ENCODE assay signal across 13 mouse cellular contexts in the genomic region with DNA sequence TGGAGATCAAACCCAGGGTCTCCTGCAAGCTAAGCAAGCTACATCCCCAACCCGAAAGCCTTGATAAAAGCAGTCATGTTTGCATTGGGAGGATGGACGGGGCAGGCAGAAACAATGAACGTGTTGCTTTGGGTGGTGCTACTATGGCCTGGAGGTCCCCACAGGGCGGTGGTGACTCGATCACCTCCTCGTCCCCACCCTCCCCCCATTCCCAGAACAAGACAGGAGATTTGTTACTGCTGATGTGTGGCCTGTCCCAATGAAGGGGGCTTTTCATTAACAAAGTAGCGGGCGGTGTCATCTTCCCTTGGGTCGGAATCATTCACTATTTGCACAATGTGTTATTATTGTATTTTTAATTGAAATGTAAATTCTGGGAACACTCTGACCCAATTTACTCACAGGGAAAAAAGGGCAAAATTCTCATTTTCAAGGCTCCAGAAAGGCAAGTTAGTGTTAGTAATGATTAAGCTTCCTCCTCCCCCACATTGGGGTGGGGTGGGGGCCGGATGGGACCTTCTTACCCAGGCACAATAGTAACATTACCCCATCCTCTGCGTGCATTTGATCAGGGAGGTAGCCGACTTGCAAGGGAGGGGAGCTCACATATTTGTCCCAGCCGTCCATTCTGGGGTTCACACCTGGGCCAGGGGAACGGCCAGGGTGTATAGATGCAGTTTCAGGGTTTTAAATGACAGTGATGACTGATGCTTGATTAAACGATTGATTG. TPM values are rescaled to one million over a fixed set of nuclear protein-coding genes. Genes with fewer than 3 reads are reported as not detected.
"Had no signal": no experiment of that assay in that cellular context is flagged by ENCODE, and none has a peak within 500 bp of the region (broad histone marks: within the 10 kb centered on the region; RNA-seq: fewer than 3 reads in every experiment).

No protein-coding gene starts in this region.

- H3K36me3 ChIP-seq: limb, embryonic 15.5 days; liver, embryonic 12.5 days; midbrain, embryonic 12.5 days; neural tube, embryonic 13.5 days had no signal

- H3K4me3 ChIP-seq: limb, embryonic 15.5 days; liver, embryonic 12.5 days; megakaryocyte, embryonic 14.5 days; midbrain, embryonic 12.5 days; neural tube, embryonic 13.5 days had no signal

- H3K27ac ChIP-seq: limb, embryonic 15.5 days; liver, embryonic 12.5 days; midbrain, embryonic 12.5 days; neural tube, embryonic 13.5 days had no signal

- H3K4me1 ChIP-seq: liver, embryonic 12.5 days; megakaryocyte, embryonic 14.5 days; neural tube, embryonic 13.5 days had no signal

- H3K27me3 ChIP-seq: limb, embryonic 15.5 days; liver, embryonic 12.5 days; megakaryocyte, embryonic 14.5 days; neural tube, embryonic 13.5 days had no signal

- DNase-seq: lung, embryonic 14.5 days; lung, postnatal 10 days; lung, postnatal 4 days; right cerebral cortex, postnatal 4 days; spleen, adult 18-20 months; thymus, adult 18-20 months; thymus, postnatal 25 days had no signal

- H3K9me3 ChIP-seq: limb, embryonic 15.5 days; liver, embryonic 12.5 days; midbrain, embryonic 12.5 days; neural tube, embryonic 13.5 days had no signal

RNA-seq across cellular contexts. Expression of gene Sall1, which starts 52.0 kb away (rescaled TPM):
- polyA plus RNA-seq: inflammation-experienced regulatory T-cells, adult 6 months had no signal
